Mouse (Mus musculus): ENCODE measurements around the gene Zfp36l1.

- TF ChIP-seq CTCF (IDR thresholded peaks at IDR 0.05; ENCODE audit: extremely low read depth, insufficient read depth, low read length) (no peak), POLR2A (IDR thresholded peaks at IDR 0.05; ENCODE audit: extremely low read depth, insufficient read depth, low read length) (no peak)
Measured at GRCm38 (mm10) chr12:80065049-80065448, 47.8 kb downstream of the Zfp36l1 start.

All from cortical plate, adult 2 months (tissue).